Mouse (Mus musculus) cerebellum, adult 2 months (tissue): ENCODE results near the gene Tmem116. TPM values are rescaled to one million over a fixed set of nuclear protein-coding genes. Genes with fewer than 3 reads are reported as not detected.

Source experiments
- DNase-seq, 2 experiments: peaks; one replicate each; pipeline ENCODE4 v3.0.0; 2021
- H3K27ac ChIP-seq: fragments of 200-500 bp; 2 replicates; pipeline ENCODE4 v1.5.1; 2012; ENCODE audit warnings: low read length, control low read depth, inconsistent platforms; ENCODE audit not compliant: insufficient read depth
- H3K27me3 ChIP-seq: fragments of 200-500 bp; 2 replicates; pipeline ENCODE4 v1.6.1; 2012; ENCODE audit warnings: inconsistent platforms, mild to moderate bottlenecking, low read length, moderate library complexity; ENCODE audit not compliant: control insufficient read depth, insufficient read depth
- H3K4me1 ChIP-seq: fragments of 200-500 bp; 2 replicates; pipeline ENCODE4 v1.6.1; 2011; ENCODE audit warnings: low read length; ENCODE audit not compliant: control insufficient read depth, insufficient read depth
- H3K4me3 ChIP-seq: fragments of 200-500 bp; replicated peaks from 2 replicates; pipeline ENCODE3; 2011; ENCODE audit warnings: mild to moderate bottlenecking, low read depth, low read length, control low read depth; ENCODE audit not compliant: insufficient read depth
- CTCF ChIP-seq: fragments of 200-500 bp; IDR thresholded peaks from 2 replicates; pipeline ENCODE4 v1.5.1; 2011; ENCODE audit warnings: low read depth, mild to moderate bottlenecking, control low read depth, low read length, moderate library complexity, borderline replicate concordance; ENCODE audit not compliant: insufficient read depth
- POLR2A ChIP-seq: fragments of 200-500 bp; IDR thresholded peaks from 2 replicates; pipeline ENCODE4 v1.6.1; 2011; ENCODE audit warnings: low read length, control low read depth, borderline replicate concordance; ENCODE audit not compliant: insufficient read depth
- WGBS: fragments of 180-500 bp; shearing (Covaris S2); methylation state at CpG from one replicate; pipeline ENCODE4 v1.1.7; 2018; 5-methylcytosine and 5-hydroxymethylcytosine counted together
- polyA plus RNA-seq: library from polyadenylated mRNA; depleted of rRNA; stranded (reverse); fragments of >200 nt; gene quantifications from 2 replicates; pipeline ENCODE4 v1.2.3, GENCODE M21; 2012

The Tmem116 gene
- polyA plus RNA-seq, 1 experiment = 2.8 TPM

DNA sequence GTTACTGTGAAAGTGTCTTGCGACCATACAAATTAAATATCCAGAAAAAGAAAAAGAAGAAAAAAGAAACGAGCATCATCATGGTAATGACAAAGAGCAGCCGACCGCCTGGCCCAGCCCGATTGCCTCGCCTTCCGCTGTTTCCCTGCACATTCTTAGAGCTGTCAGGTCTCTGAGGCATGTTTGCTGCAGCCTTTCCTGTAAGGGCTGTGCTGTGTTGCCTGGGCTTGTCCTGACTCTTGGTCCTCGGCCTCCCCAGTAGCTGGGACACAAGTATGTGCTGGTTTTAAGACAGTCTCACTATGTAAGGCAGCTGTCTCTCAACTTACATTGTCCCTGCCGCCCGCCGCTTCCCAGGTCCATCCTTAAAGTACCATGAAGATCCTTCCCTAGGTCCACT, 12.9 kb upstream of the Tmem116 start:
- Histone ChIP-seq H3K27me3 (no peaks in the 10 kb centered on the region), H3K27ac (no peak overlapping the region), H3K4me3 (no peak overlapping the region), H3K4me1 (no peaks in the 10 kb centered on the region; the same call in 1 of the 2 replicates)
- 91% methylated on average over 11 of the region's 11 CpGs for WGBS
- TF ChIP-seq CTCF = no peak
- no peak for DNase-seq

DNA sequence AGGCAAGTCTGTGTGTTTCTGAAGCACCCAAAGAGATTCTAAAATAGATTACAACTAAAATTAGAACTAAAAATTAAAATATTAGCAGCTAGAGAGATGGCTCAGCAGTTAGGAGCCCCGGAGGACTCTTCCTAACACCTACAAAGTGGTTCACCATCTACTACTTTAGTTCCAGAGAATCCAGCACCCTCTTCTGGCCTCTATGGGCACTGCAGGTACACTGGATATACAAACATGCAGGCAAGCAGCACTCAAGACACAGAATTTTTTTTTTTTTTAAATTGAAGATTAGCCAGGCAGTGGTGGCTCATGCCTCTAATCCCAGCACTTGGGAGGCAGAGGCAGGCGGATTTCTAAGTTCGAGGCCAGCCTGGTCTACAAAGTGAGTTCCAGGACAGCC, 8.1 kb upstream of the Tmem116 start:
- WGBS = 96% methylated on average over 3 of the region's 3 CpGs
- no peak overlapping the region for H3K4me3 ChIP-seq
- no peak overlapping the region for H3K27ac ChIP-seq
- no peak for TF ChIP-seq POLR2A
- peak; percentile 18; the same call in 1 of the 2 replicates for TF ChIP-seq CTCF
- H3K4me1 ChIP-seq = no peaks in the 10 kb centered on the region
- no peaks in the 10 kb centered on the region for H3K27me3 ChIP-seq
- no peak for DNase-seq

DNA sequence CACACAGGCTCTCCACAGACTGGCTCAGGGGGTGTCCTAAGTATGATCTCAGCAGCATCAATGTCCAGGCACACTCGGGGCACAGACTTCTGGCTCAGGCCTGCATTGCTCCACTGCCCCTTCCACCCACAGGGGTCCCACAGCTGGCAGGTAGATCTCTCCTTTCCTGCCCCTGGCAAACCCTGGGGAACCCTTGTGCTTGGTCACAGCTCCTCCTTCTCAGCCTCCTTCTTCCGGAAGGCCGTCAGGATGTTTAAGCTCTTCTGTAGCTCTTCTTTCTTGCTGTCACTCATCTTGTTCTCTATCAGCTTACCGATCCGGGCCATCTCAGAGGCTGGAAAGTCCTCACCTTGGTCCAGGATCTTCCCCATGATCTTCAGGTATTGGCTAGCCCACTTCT, 6.8 kb upstream of the Tmem116 start:
- no peak overlapping the region for H3K4me3 ChIP-seq
- H3K4me1 ChIP-seq = no peaks in the 10 kb centered on the region
- WGBS = 80% methylated on average over 5 of the region's 5 CpGs
- H3K27ac ChIP-seq = no peak overlapping the region
- no peaks in the 10 kb centered on the region for H3K27me3 ChIP-seq
- TF ChIP-seq POLR2A = no peak
- no peak for TF ChIP-seq CTCF
- DNase-seq = no peak

DNA sequence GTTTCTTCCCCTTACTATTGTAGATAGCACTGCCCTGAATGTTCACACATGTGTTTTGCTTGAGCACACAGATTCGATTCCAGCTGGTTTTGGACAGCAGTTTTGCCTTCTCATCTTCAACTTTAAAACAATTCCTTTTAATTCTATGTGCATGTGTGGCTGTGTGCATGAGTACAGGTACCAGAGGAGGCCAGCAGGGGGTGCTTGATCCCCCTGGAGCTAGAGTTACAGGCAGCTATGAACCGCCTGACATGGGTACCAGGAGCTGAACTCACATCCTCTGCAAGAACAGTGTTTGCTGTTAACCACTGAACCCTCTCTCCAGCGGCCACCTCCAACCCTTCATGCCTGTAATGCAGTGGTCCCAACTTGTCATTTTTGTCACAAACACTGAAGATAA, 3.2 kb upstream of the Tmem116 start:
- peaks cover 4% of the 10 kb centered on the region; the same call in 1 of the 2 replicates for H3K4me1 ChIP-seq
- H3K27me3 ChIP-seq = no peaks in the 10 kb centered on the region
- no peak overlapping the region for H3K27ac ChIP-seq
- H3K4me3 ChIP-seq = no peak overlapping the region
- no peak for TF ChIP-seq POLR2A
- peak; percentile 30; the same call in 1 of the 2 replicates for TF ChIP-seq CTCF
- no peak for DNase-seq
- WGBS = 91% methylated on average over 3 of the region's 3 CpGs

DNA sequence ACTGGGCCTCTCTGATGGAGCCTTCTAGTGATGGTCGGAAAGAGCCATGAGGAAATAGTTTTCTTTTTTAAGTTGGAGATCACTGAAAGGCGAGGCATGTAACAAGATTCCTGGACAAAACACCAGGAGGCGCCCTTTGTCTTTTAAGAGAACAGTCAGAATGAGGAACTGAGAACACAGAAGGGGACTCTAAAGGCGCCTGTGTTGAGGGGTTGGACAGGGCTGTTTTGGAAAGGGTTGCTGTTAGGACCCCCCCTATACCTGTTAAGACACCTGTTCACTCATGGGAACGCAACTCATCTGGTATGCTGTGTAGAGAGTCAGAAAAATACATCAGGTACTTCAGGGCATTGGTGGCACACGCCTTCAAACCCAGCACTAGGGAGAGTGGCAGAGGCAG, 1.7 kb upstream of the Tmem116 start:
- DNase-seq = peak in 1 of 2 experiments; percentile 42

DNA sequence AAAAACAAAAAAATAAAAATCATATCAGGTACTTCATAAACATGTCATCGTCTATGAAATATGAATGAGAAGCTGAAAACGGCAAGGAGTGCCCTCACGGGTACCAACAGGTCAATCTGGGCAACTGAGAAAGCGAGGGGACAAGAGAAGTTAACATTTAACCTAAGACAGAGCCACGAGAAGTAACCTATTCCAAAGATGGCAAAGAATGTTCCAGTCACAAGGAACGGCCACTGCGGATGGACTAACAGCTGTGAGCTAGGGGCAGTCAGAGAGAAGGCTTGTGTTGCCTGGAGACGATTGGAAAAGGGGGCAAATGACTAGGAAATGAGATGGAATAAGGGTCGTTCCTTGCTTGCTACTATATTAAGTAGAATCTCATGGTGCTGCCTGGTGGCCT, 1.2 kb upstream of the Tmem116 start:
- Histone ChIP-seq H3K4me3 (no peak overlapping the region), H3K27ac (no peak overlapping the region), H3K4me1 (peaks cover 4% of the 10 kb centered on the region; the same call in 1 of the 2 replicates), H3K27me3 (no peaks in the 10 kb centered on the region)
- no peak for DNase-seq
- TF ChIP-seq POLR2A = no peak
- TF ChIP-seq CTCF = no peak
- WGBS = 63% methylated on average over 9 of the region's 9 CpGs

More for the DNA sequence above, 1.7 kb upstream of the Tmem116 start:
- no peak for TF ChIP-seq CTCF
- TF ChIP-seq POLR2A = no peak
- Histone ChIP-seq H3K27ac (no peak overlapping the region), H3K4me3 (no peak overlapping the region), H3K27me3 (no peaks in the 10 kb centered on the region), H3K4me1 (peaks cover 4% of the 10 kb centered on the region; the same call in 1 of the 2 replicates)
- 50% methylated on average over 6 of the region's 6 CpGs for WGBS

DNA sequence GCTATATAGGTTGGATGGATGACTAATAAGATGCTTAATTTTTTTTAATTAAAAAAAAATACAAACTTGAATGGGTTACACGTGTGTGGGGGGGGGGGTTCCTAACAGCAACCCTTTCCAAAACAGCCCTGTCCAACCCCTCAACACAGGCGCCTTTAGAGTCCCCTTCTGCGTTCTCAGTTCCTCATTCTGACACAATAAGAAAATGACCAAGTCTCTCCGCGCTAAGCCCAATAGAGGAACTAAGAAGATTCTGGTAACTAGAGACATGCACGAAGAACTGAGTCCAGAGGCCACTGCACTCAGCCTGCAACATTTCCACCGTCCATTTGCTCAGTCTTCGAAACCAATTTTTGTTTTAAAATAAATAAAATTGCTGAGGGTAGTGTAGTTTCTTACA, 490 bp upstream of the Tmem116 start:
- DNase-seq = no peak
- TF ChIP-seq POLR2A (no peak), CTCF (no peak)
- H3K4me3 ChIP-seq = peak overlapping the region; percentile 74
- H3K27me3 ChIP-seq = no peaks in the 10 kb centered on the region
- H3K4me1 ChIP-seq = peaks cover 4% of the 10 kb centered on the region; the same call in 1 of the 2 replicates
- no peak overlapping the region for H3K27ac ChIP-seq
- WGBS = 8% methylated on average over 8 of the region's 8 CpGs

DNA sequence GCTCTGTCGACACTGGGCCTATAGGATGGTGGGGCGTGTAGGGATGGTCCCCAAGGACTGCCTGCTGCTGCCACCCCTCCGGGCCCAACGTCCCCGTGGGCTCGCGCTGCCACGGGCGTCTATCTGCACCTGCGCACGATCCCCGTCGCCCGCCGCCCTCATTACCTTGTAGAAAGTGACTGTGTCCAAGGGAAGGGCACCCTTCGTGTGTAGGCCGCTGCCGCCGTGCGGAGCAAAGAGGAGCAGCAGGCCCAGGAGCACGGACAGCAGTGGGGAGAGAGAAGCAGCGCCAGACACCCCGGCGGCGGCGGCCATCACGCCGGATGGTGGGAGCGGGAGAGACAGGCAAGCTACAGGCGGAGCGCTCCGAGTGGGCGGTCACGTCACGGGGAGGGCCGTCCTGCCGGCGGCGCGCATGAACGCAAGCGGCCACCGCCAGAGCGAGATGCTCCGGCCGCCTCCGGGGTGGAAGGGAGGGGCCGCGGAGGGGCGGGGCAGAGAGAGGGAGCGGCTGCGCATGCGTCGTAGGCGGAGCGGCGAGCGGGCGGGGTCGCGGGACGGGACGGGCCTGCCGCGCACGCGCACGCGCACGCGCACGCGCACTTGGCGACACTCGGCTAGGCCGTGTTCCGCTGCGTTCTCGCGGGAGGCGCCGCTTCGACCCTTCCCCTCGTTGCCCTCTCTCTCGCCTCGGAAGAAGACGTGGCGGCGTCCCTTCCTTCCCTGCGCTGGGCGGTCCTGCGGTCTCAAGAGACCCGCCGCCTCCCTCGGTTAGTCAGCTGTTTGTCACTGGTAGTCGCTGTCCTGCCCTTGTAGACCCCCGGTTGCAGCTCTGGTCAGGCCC, 555 bp downstream of the Tmem116 start, which contains the start of gene Erp29:
Gene Erp29, minus strand, starts transcription at position 481 of the 844 bp plus-strand sequence.
- Histone ChIP-seq H3K27me3 (no peaks in the 10 kb centered on the region), H3K4me3 (peak within 1 kb of the TSS; percentile 74), H3K27ac (peak within 1 kb of the TSS; percentile 92), H3K4me1 (peaks cover 4% of the 10 kb centered on the region; the same call in 1 of the 2 replicates)
- TF ChIP-seq POLR2A (peak; percentile 98), CTCF (no peak)
- DNase-seq = peak; percentile 98 to 99
- under 1% methylated on average over 64 of the region's 97 CpGs for WGBS
